Mouse (Mus musculus): ENCODE results near the gene Naa38. TPM values are rescaled to one million over a fixed set of nuclear protein-coding genes. Genes with fewer than 3 reads are reported as not detected.

The Naa38 gene
- polyA plus RNA-seq, 1 experiment from 2014 or later, result 105 TPM

GRCm38 (mm10) chr11:69432640-69432982, 37.3 kb downstream of the Naa38 start:
- Histone ChIP-seq H3K36me3 (no peaks in the 10 kb centered on the region), H3K4me1 (replicated peaks) (peaks cover 3% of the 10 kb centered on the region), H3K27ac (no peak overlapping the region), H3K27me3 (no peaks in the 10 kb centered on the region; the same call in 1 of the 2 replicates), H3K9me3 (no peaks in the 10 kb centered on the region), H3K4me2 (replicated peaks) (no peak overlapping the region), H3K4me3 (replicated peaks) (no peak overlapping the region), H3K9ac (replicated peaks) (no peak overlapping the region)
- no peak for ATAC-seq
- WGBS, result 72% methylated on average over 11 of the region's 11 CpGs

GRCm38 (mm10) chr11:69433189-69433588, 37.9 kb downstream of the Naa38 start:
- H3K27me3 ChIP-seq, result no peaks in the 10 kb centered on the region; the same call in 1 of the 2 replicates
- H3K36me3 ChIP-seq, result no peaks in the 10 kb centered on the region
- H3K4me1 ChIP-seq (replicated peaks), result peaks cover 3% of the 10 kb centered on the region
- no peak overlapping the region for H3K4me3 ChIP-seq (replicated peaks)
- ATAC-seq, result no peak
- H3K9ac ChIP-seq (replicated peaks), result no peak overlapping the region
- H3K4me2 ChIP-seq (replicated peaks), result no peak overlapping the region
- H3K9me3 ChIP-seq, result no peaks in the 10 kb centered on the region
- H3K27ac ChIP-seq, result no peak overlapping the region
- WGBS, result 64% methylated on average over 6 of the region's 6 CpGs

GRCm38 (mm10) chr11:69437291-69437690, 42.0 kb downstream of the Naa38 start:
- no peaks in the 10 kb centered on the region for H3K36me3 ChIP-seq
- H3K9ac ChIP-seq (replicated peaks), result no peak overlapping the region
- ATAC-seq, result no peak
- 38% methylated on average over 3 of the region's 3 CpGs for WGBS
- no peaks in the 10 kb centered on the region for H3K9me3 ChIP-seq
- peaks cover 2% of the 10 kb centered on the region for H3K4me1 ChIP-seq (replicated peaks)
- no peaks in the 10 kb centered on the region; the same call in 1 of the 2 replicates for H3K27me3 ChIP-seq
- H3K4me3 ChIP-seq (replicated peaks), result no peak overlapping the region
- no peak overlapping the region for H3K4me2 ChIP-seq (replicated peaks)
- H3K27ac ChIP-seq, result no peak overlapping the region

GRCm38 (mm10) chr11:69443328-69443727, 48.0 kb downstream of the Naa38 start:
- Histone ChIP-seq H3K27me3 (no peaks in the 10 kb centered on the region), H3K4me1 (replicated peaks) (0 out of 2 replicates have a peak, but pooled peaks cover 7% of the 10 kb centered on the region), H3K9ac (replicated peaks) (no peak overlapping the region), H3K36me3 (no peaks in the 10 kb centered on the region), H3K9me3 (no peaks in the 10 kb centered on the region), H3K27ac (no peak overlapping the region), H3K4me2 (replicated peaks) (no peak overlapping the region), H3K4me3 (replicated peaks) (no peak overlapping the region)
- no peak for ATAC-seq
- 54% methylated on average over 5 of the region's 5 CpGs for WGBS

Other genes starting within 250 kb of the Naa38 start
- 0.13 TPM in 1 of 2 replicates, not detected in the other for gene Alox12b, start 238.5 kb upstream of the Naa38 start, polyA plus RNA-seq (2015; fragmentation: Nextera tagmentation; extraction: Ambion mirVana)
- gene Alox8, start 197.6 kb upstream of the Naa38 start, polyA plus RNA-seq (2015; fragmentation: Nextera tagmentation; extraction: Ambion mirVana), result 0.06 and 0.07 TPM in 2 replicates
- 0.32 and 0.42 TPM in 2 replicates for gene Gucy2e, start 158.5 kb upstream of the Naa38 start, polyA plus RNA-seq (2015; fragmentation: Nextera tagmentation; extraction: Ambion mirVana)
- 29.8 and 30.8 TPM in 2 replicates for gene Cntrob, start 71.7 kb upstream of the Naa38 start, polyA plus RNA-seq (2015; fragmentation: Nextera tagmentation; extraction: Ambion mirVana)
- 221 and 223 TPM in 2 replicates for gene Trappc1, start 71.5 kb upstream of the Naa38 start, polyA plus RNA-seq (2015; fragmentation: Nextera tagmentation; extraction: Ambion mirVana)
- 3.9 and 4.9 TPM in 2 replicates for gene Kcnab3, start 69.2 kb upstream of the Naa38 start, polyA plus RNA-seq (2015; fragmentation: Nextera tagmentation; extraction: Ambion mirVana)
- gene Rnf227, start 55.0 kb upstream of the Naa38 start, polyA plus RNA-seq (2015; fragmentation: Nextera tagmentation; extraction: Ambion mirVana), result 146 and 155 TPM in 2 replicates
- gene Chd3, start 26.1 kb upstream of the Naa38 start, polyA plus RNA-seq (2015; fragmentation: Nextera tagmentation; extraction: Ambion mirVana), result 83.5 and 91.9 TPM in 2 replicates
- 41.8 and 47.7 TPM in 2 replicates for gene Cyb5d1, start 144 bp downstream of the Naa38 start, polyA plus RNA-seq (2015; fragmentation: Nextera tagmentation; extraction: Ambion mirVana)
- 4.9 and 7.0 TPM in 2 replicates for gene Tmem88, start 2.7 kb downstream of the Naa38 start, polyA plus RNA-seq (2015; fragmentation: Nextera tagmentation; extraction: Ambion mirVana)
- 54.9 and 59.2 TPM in 2 replicates for gene Kdm6b, start 18.2 kb downstream of the Naa38 start, polyA plus RNA-seq (2015; fragmentation: Nextera tagmentation; extraction: Ambion mirVana)
- gene Dnah2, start 153.6 kb downstream of the Naa38 start, polyA plus RNA-seq (2015; fragmentation: Nextera tagmentation; extraction: Ambion mirVana), result 2.2 and 2.7 TPM in 2 replicates
- 95.0 and 130 TPM in 2 replicates for gene Efnb3, start 164.7 kb downstream of the Naa38 start, polyA plus RNA-seq (2015; fragmentation: Nextera tagmentation; extraction: Ambion mirVana)
- gene Wrap53, start 184.8 kb downstream of the Naa38 start, polyA plus RNA-seq (2015; fragmentation: Nextera tagmentation; extraction: Ambion mirVana), result 24.5 and 26.9 TPM in 2 replicates
- 84.2 and 93.4 TPM in 2 replicates for gene Trp53, start 184.9 kb downstream of the Naa38 start, polyA plus RNA-seq (2015; fragmentation: Nextera tagmentation; extraction: Ambion mirVana)
- 23.2 and 24.3 TPM in 2 replicates for gene Atp1b2, start 210.5 kb downstream of the Naa38 start, polyA plus RNA-seq (2015; fragmentation: Nextera tagmentation; extraction: Ambion mirVana)
- not detected in 2 replicates for gene Shbg, start 222.4 kb downstream of the Naa38 start, polyA plus RNA-seq (2015; fragmentation: Nextera tagmentation; extraction: Ambion mirVana)
- 25.1 and 28.5 TPM in 2 replicates for gene Sat2, start 226.5 kb downstream of the Naa38 start, polyA plus RNA-seq (2015; fragmentation: Nextera tagmentation; extraction: Ambion mirVana)
- 40.5 and 52.4 TPM in 2 replicates for gene Fxr2, start 237.5 kb downstream of the Naa38 start, polyA plus RNA-seq (2015; fragmentation: Nextera tagmentation; extraction: Ambion mirVana)